In genomic region chr5:131802340-131803036, GRCm38 (mm10) we compare ENCODE assay signal across 11 mouse cellular contexts.
DNase-seq lines count a peak whose midpoint lies in the region; ATAC-seq and TF ChIP-seq lines count a peak whose summit lies in the region.
"Had no signal": no experiment of that assay in that cellular context is flagged by ENCODE, and none has a peak within 500 bp of the region (broad histone marks: within the 10 kb centered on the region; RNA-seq: fewer than 3 reads in every experiment).

No protein-coding gene starts in this region.

- H3K4me3 ChIP-seq in kidney, postnatal 0 days (replicated peaks; ENCODE audit: low read depth, low read length), result no peak overlapping the region
- H3K4me3 ChIP-seq in embryonic facial prominence, embryonic 11.5 days (ENCODE audit: low read depth, low read length), result no peak overlapping the region
- H3K4me3 ChIP-seq in hindbrain, postnatal 0 days (ENCODE audit: low read length), result no peak overlapping the region
- H3K4me3 ChIP-seq in neural tube, embryonic 13.5 days, result no peak overlapping the region
- H3K4me3 ChIP-seq: limb, embryonic 15.5 days; myocyte had no signal

- H3K27ac ChIP-seq in kidney, postnatal 0 days, result no peak overlapping the region
- no peak overlapping the region for H3K27ac ChIP-seq in embryonic facial prominence, embryonic 11.5 days (replicated peaks; ENCODE audit: low read depth, low read length)
- H3K27ac ChIP-seq in hindbrain, postnatal 0 days, result peak overlapping the region; percentile 54; the same call in 1 of the 2 replicates
- H3K27ac ChIP-seq in neural tube, embryonic 13.5 days (replicated peaks), result peak overlapping the region; percentile 61
- H3K27ac ChIP-seq: limb, embryonic 15.5 days had no signal

- intact Hi-C loops in heart, postnatal 25 days (cut with DNase I), result no loop called here

- H3K9me3 ChIP-seq in kidney, postnatal 0 days (replicated peaks; ENCODE audit: low read length), result no peaks in the 10 kb centered on the region
- no peaks in the 10 kb centered on the region for H3K9me3 ChIP-seq in embryonic facial prominence, embryonic 11.5 days (replicated peaks; ENCODE audit: control insufficient read depth, low read length)
- no peaks in the 10 kb centered on the region for H3K9me3 ChIP-seq in hindbrain, postnatal 0 days (ENCODE audit: low read length)
- no peaks in the 10 kb centered on the region for H3K9me3 ChIP-seq in neural tube, embryonic 13.5 days
- H3K9me3 ChIP-seq: limb, embryonic 15.5 days had no signal

- no peak for TF ChIP-seq CTCF in kidney, postnatal 0 days (IDR thresholded peaks at IDR 0.05; ENCODE audit: low read depth)
- no peak for TF ChIP-seq CTCF in hindbrain, postnatal 0 days (IDR thresholded peaks at IDR 0.05; ENCODE audit: low read depth)

- DNase-seq in kidney, postnatal 0 days (ENCODE audit: low spot score), result peak; percentile 79
- DNase-seq in kidney, adult 11 months, result no peak
- DNase-seq in embryonic facial prominence, embryonic 11.5 days (ENCODE audit: low spot score), result peak; percentile 38
- peak; percentile 58 for DNase-seq in hindbrain, postnatal 0 days (ENCODE audit: low spot score)
- no peak for DNase-seq in right cerebral cortex, adult 2 months (ENCODE audit: low spot score in 2 of 2)
- no peak for DNase-seq in heart, postnatal 25 days (ENCODE audit: low spot score)
- no peak for DNase-seq in right cerebral cortex, postnatal 4 days

- no peak overlapping the region for H3K9ac ChIP-seq in kidney, postnatal 0 days (ENCODE audit: low read depth, low read length)
- H3K9ac ChIP-seq in embryonic facial prominence, embryonic 11.5 days (replicated peaks; ENCODE audit: low read length), result no peak overlapping the region
- no peak overlapping the region for H3K9ac ChIP-seq in hindbrain, postnatal 0 days (replicated peaks; ENCODE audit: low read length)
- peak overlapping the region; percentile 22 for H3K9ac ChIP-seq in neural tube, embryonic 13.5 days
- H3K9ac ChIP-seq: limb, embryonic 15.5 days had no signal

- H3K4me1 ChIP-seq in kidney, postnatal 0 days (replicated peaks; ENCODE audit: insufficient read depth, low read length), result peaks cover 6% of the 10 kb centered on the region; the same call in 1 of the 2 replicates
- peaks cover 7% of the 10 kb centered on the region for H3K4me1 ChIP-seq in embryonic facial prominence, embryonic 11.5 days (ENCODE audit: control insufficient read depth, insufficient read depth, low read length)
- peaks cover 19% of the 10 kb centered on the region; the same call in 1 of the 2 replicates for H3K4me1 ChIP-seq in hindbrain, postnatal 0 days (ENCODE audit: insufficient read depth, low read length)
- peaks cover 51% of the 10 kb centered on the region for H3K4me1 ChIP-seq in neural tube, embryonic 13.5 days (replicated peaks)

- H3K36me3 ChIP-seq in kidney, postnatal 0 days (ENCODE audit: insufficient read depth, low read length), result no peaks in the 10 kb centered on the region
- H3K36me3 ChIP-seq in embryonic facial prominence, embryonic 11.5 days (replicated peaks; ENCODE audit: control insufficient read depth, insufficient read depth, low read depth, low read length), result no peaks in the 10 kb centered on the region
- no peaks in the 10 kb centered on the region for H3K36me3 ChIP-seq in hindbrain, postnatal 0 days (ENCODE audit: insufficient read depth, low read length)
- H3K36me3 ChIP-seq in neural tube, embryonic 13.5 days, result no peaks in the 10 kb centered on the region
- H3K36me3 ChIP-seq: limb, embryonic 15.5 days had no signal

- WGBS in kidney, postnatal 0 days, result 31% methylated on average over 6 of the region's 6 CpGs
- 29% methylated on average over 6 of the region's 6 CpGs for WGBS in embryonic facial prominence, embryonic 11.5 days
- WGBS in hindbrain, postnatal 0 days, result 26% methylated on average over 6 of the region's 6 CpGs
- 13% methylated on average over 6 of the region's 6 CpGs for WGBS in neural tube, embryonic 13.5 days

- no peaks in the 10 kb centered on the region for H3K27me3 ChIP-seq in kidney, postnatal 0 days (ENCODE audit: insufficient read depth, low read length)
- no peaks in the 10 kb centered on the region for H3K27me3 ChIP-seq in embryonic facial prominence, embryonic 11.5 days (ENCODE audit: control insufficient read depth, insufficient read depth, low read length)
- no peaks in the 10 kb centered on the region for H3K27me3 ChIP-seq in hindbrain, postnatal 0 days (ENCODE audit: insufficient read depth, low read length)
- peaks cover 4% of the 10 kb centered on the region; the same call in 1 of the 2 replicates for H3K27me3 ChIP-seq in neural tube, embryonic 13.5 days
- H3K27me3 ChIP-seq: limb, embryonic 15.5 days had no signal

- no peak; the same call in 1 of the 2 replicates for ATAC-seq in kidney, postnatal 0 days (replicated peaks; ENCODE audit: low FRiP score, low read depth)
- ATAC-seq in embryonic facial prominence, embryonic 11.5 days (replicated peaks; ENCODE audit: insufficient number of reproducible peaks, low FRiP score, low TSS enrichment, low read depth), result no peak
- ATAC-seq in hindbrain, postnatal 0 days, result peak; percentile 38
- ATAC-seq in neural tube, embryonic 13.5 days (ENCODE audit: low read depth), result peak; percentile 63; the same call in 1 of the 2 replicates
- ATAC-seq: lung, postnatal 0 days had no signal

- no peak overlapping the region for H3K4me2 ChIP-seq in kidney, postnatal 0 days (ENCODE audit: low read length)
- no peak overlapping the region for H3K4me2 ChIP-seq in embryonic facial prominence, embryonic 11.5 days (ENCODE audit: low read depth, low read length)
- H3K4me2 ChIP-seq in hindbrain, postnatal 0 days (ENCODE audit: low read depth, low read length), result no peak overlapping the region
- no peak overlapping the region for H3K4me2 ChIP-seq in neural tube, embryonic 13.5 days
- H3K4me2 ChIP-seq: limb, embryonic 15.5 days had no signal

Comparison
In these comparisons a context has a peak if more than half of its experiments do, and no peak if none do; other contexts are left out.
1. DNase-seq: peak in kidney, postnatal 0 days (single experiment), embryonic facial prominence, embryonic 11.5 days (single experiment) and hindbrain, postnatal 0 days (single experiment); none in kidney, adult 11 months (single experiment), right cerebral cortex, adult 2 months (0 of 2), heart, postnatal 25 days (single experiment) and right cerebral cortex, postnatal 4 days (single experiment).
2. ATAC-seq: peak in hindbrain, postnatal 0 days (single experiment) and neural tube, embryonic 13.5 days (single experiment); none in kidney, postnatal 0 days (single experiment) and embryonic facial prominence, embryonic 11.5 days (single experiment).
3. H3K27ac ChIP-seq: peak in hindbrain, postnatal 0 days (single experiment) and neural tube, embryonic 13.5 days (single experiment); none in kidney, postnatal 0 days (single experiment) and embryonic facial prominence, embryonic 11.5 days (single experiment).